Mouse (Mus musculus): ENCODE data around the gene F2r.

GRCm38 (mm10) chr13:95597578-95597977 is 20.7 kb downstream of the F2r start:
- TF ChIP-seq CTCF (IDR thresholded peaks at IDR 0.05; ENCODE audit: control insufficient read depth, insufficient read depth, insufficient read length) (no peak), MYOD1 (IDR thresholded peaks at IDR 0.05; ENCODE audit: control insufficient read depth, insufficient read length, low read depth) (no peak), USF1 (IDR thresholded peaks at IDR 0.05; ENCODE audit: low read depth) (no peak), CEBPB (IDR thresholded peaks at IDR 0.05; ENCODE audit: low read depth) (no peak), MAX (IDR thresholded peaks at IDR 0.05) (no peak), FOSL1 (IDR thresholded peaks at IDR 0.05; ENCODE audit: insufficient read depth, low read length, poor library complexity, severe bottlenecking) (no peak)
